Mouse (Mus musculus) heart, postnatal 36 days (tissue): Measurements from ENCODE around the gene Sar1a. TPM values are rescaled to one million over a fixed set of nuclear protein-coding genes. Genes with fewer than 3 reads are reported as not detected.

Experiments
- DNase-seq, 2 experiments: peaks; one replicate each; pipeline ENCODE4 v3.0.0; 2021 to 2022
- intact Hi-C: fragments of 180-260 bp; cut with DNase I; formaldehyde crosslinking; loops from one replicate; pipeline ENCODE4 v1.15.1; 2025
- total RNA-seq, 2 experiments: library from RNA; stranded (reverse); gene quantifications; 2 replicates each; pipeline ENCODE4 v1.2.3; 2021

Sar1a gene
- total RNA-seq = 100 to 1,000 TPM; 164 to 177 TPM

DNA sequence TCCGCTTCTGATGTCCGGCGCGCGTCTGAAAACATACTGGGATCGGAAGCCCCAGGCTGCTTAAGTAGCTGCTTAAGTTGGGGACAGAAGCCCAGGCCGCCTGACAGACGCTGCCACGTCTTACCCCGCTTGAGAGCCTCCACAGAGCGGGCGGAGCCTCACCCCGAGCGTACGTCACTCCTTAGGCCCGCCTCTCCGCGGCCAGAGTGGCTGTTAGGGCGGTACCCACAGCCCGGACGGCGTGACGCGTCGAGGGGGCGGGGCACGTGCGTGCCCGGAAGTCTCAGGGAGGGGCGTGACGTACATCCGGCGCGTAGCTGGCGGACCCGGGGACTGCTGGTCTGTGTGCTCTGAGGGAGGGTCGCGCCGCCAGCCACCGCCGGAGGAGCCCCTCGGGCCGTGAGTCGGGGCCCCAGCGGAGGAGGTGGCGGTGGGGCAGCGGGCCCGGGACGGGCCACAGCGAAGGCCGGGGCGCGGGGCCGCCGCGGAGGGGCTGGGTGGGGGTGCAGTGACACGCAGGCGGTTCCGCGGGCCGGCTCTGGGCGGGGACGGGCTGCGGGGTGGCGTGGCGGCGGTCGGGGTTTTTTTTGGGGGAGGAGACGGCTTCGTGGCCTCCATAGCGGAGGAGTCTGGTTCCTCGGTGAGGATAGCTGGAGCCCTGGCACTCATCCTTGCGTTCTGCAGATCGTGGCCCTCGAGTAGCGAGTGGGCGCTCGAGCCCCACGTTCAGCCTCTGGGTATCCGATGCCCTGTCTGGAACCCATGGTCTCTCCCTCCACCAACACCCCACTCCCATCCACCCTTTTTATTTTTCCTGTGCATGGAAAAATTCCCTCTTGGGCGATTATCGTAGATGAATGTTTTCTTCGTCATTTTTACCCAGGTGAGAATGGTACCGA lies at the start of gene Sar1a:
TSS of gene Sar1a (plus strand) at position 285 of the 899 bp plus-strand sequence.
- intact Hi-C loops = no loop called here
- DNase-seq = peak; percentile 98 to 99

DNA sequence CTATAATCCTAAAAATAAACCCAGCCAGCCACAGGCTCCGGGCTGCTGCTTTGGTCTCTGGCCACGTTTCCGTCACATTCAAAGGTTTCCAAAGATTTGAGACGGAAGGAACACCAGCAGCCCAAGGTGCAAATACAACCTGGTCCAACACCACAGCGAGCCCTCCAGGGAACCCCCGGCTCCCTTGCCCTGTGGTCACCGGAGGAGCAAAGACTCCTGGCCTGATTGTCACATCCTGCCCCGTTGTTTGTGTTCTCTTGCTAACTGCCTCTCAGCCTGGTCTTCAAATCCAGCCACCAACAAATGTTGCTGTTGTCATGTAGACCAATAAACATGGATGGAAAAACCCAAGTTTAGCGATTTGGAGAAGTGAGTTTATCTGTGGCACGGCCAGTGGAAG lies 47.7 kb upstream of the Sar1a start:
- DNase-seq = no peak
- intact Hi-C loops = no loop called here

DNA sequence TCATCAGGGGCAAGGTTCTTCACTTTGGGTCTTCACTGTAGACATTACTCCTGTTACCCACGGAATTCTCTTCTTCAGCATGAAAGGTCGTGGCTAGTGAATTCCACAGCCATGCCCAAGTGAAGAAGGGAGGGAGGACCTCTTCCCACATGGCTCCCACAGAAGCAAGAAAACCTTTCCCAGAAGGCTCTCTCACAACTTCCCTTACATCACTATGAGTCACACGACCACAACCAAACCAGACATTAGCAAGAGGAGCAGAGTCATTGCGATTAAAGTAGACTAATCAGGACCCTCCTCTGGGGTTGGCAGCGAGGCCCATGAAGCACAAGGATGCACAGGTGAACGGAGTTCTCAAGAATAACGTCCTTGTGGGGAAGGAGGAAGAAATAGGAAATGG lies 43.0 kb upstream of the Sar1a start:
- DNase-seq = no peak
- intact Hi-C loops = no loop called here

DNA sequence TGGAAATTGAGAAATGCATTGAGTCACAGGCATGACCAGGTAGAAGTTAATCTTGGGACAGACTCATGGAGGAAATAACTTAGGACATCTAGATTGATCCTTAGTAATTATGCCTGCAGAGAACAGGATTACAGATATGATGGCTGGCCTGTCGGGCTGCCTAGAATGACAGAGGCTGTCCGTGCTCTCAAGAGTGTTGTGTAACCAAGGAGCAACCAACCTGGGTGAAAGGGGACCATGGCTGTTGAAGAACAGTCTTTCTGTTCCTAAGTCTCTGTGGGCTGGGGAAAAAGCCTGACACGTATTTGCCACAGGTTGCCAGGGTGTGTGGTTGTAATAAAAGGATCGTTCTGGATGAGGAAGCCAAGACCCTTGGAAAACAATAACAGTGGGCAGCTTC lies 39.7 kb upstream of the Sar1a start:
- DNase-seq = no peak
- intact Hi-C loops = no loop called here

DNA sequence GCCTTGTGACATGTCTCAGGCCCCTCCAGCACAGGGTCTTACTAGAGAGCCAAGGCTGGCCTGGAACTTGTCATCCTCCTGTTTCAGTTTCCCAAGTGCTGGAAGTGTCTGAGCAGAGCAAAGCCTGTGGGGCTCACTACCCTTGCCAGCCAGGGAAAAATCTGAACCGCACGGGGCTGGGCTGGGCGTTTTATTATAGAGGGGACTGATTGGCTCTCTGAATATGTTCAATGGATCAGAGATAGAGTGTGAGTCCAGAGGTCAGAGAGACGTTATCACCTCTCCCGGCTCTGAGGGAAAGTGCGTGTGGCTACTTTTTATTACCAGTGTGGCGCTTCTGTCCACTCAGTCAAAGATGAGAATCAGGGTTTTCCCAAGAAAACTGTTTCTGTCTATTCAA lies 33.5 kb upstream of the Sar1a start:
- intact Hi-C loops = no loop called here
- no peak for DNase-seq

DNA sequence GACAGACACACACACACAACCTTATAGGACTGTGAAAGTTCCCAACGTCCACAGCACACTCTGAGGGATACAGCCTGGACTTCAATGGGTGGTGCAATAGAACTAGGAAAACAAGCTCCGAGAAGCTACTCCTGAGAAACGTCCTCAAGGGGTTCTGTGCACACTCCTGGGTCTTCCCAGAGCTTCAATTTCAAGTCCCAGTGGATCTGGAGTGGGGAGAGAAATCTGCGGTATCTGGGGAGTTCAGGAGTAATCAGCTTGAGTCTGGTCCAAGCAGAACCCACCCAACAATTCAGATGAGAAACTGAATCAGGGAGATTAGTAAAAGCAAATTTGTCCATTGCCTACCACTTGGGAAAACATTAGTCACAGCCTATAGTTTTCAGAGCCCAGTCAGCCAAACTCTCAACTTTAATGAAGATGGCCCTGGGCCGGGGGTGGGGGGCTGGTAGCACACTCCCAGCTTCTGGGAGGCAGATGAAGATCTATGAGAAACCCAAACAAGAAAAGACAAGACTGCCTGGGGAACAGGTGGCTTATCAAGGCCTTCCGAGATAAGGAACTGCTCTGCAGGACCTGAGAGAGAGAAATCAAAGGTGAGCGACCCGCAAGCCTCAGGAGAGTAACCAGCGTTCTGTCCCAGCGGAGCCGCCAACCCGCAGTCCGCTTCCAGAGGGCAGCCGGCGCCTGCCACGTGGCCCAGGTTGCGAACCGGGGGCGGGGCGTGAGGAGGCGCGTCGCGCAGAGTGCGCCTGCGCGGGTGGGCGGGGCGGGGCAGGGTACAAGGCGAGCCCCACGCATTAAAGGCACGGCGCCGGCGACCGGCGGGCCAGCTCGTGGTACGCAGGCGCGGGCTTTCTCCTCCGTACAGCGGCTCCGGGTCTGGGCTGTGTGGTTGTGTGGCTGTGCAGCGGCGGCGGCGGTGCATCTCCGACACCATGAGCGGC lies 32.0 kb upstream of the Sar1a start, which contains the start of gene Ppa1:
TSS of gene Ppa1 (plus strand) at position 763 of the 947 bp plus-strand sequence.
- intact Hi-C loops = loop anchor here (2.0 kb wide), 1 partner anchor 19 kb away; no protein-coding TSS in a partner anchor

DNA sequence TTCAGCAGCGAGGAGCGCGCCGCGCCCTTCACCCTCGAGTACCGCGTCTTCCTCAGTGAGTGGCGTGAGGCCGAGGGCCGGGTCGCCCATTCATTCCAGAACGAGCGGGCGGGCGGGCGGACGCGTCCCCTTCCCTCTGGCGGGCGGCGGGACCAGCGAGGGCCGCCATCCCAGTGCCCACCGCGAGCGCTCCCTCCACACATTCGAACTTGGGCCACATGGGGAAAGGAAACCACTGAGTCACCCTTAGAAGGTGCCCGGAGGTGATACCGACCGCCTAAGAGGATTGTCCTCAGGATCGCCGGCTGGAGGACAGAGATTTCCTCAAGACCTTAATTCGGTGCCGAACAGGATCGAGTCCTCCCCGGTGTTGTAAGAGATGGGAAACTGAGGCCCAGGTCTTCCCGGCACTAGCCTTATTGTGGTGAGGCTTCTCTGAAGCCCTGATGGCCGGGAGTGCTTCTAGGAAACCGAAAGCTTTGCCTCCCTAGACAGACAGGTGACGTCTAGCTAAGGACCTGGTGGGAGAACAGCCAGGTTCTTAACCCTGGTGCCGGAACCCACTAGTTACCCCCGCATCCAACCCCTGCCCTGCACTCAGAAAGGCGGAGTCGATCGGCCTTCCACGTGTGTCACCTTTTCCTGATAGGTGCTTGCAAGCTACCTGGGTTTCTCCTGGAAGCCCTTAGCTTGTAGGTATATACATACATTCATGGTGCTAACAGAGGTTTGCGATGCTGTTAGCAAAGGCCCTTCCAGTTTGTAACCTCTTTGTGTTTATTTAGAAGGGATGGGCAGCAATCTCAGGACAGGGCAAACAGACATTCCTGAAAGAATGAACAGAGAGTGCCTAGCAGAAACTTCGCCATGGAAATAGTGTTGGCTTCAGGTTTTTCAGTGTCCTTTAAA lies 31.1 kb upstream of the Sar1a start:
- intact Hi-C loops = loop anchor here (2.0 kb wide), 1 partner anchor 20 kb away; no protein-coding TSS in a partner anchor

More for the DNA sequence above, 32.0 kb upstream of the Sar1a start, which contains the start of gene Ppa1:
- DNase-seq = peak; percentile 84 to 85

DNA sequence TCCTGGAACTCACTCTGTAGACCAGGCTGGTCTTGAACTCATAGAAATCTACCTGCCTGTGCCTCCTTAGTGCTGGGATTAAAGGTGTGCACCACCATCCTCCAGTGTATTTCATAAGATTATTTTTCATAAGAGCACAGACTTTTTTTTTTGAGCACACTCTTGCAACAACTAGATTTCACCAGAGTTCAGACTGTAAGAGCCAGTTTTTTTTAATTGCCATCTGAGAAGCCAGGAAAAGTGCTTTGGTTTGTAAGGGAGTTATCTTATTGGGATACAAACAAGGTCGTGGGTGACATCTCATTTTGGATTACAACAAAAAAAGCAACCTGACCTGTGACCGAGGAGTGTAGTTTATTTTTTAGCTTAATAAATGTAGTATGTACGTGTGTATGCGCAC lies 26.0 kb upstream of the Sar1a start:
- intact Hi-C loops = loop anchor here (10.0 kb wide), 1 partner anchor 309 kb away; no protein-coding TSS in a partner anchor
- no peak for DNase-seq

More for the DNA sequence above, 31.1 kb upstream of the Sar1a start:
- no peak for DNase-seq

DNA sequence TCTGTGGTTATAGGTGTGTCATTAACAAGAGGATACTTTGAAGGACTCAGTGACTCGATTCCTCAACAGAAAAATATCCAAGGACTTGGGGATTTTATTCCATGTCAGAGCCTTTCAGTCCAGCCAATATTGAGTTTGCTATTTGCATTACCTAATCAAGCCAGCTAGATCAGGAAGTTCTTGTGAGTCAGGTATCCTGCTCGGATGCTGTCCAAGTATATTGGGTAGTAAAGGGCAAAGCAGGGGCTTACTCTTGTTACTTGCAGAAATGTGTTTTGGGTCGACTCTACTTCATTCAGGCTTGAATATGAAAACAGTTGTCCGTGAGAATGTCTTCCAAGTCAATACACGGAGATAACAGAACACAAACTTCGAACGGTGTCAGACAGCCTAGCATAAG lies 25.4 kb upstream of the Sar1a start:
- no peak for DNase-seq
- intact Hi-C loops = loop anchor here (5.0 to 10.0 kb wide), 2 partner anchors 162 to 310 kb away; no protein-coding TSS in a partner anchor

DNA sequence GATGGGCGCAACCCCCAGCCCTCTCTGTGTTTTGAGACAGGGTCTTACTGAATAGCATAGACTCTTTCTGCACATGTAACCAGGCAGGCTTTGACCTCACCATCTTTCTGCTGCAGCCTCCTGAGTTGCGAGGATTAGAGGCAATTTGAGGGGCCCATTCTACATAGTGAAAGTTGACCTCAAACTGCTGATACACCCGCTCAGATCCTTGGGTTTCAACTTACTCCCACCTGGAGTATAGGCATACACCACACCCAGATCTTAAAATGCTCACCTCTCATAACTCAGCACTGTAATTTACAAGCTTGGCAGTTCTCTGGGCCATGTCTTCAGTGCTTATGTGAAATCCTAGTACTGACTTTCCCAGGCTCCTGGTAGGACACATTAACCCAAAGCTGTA lies 24.9 kb upstream of the Sar1a start:
- no peak for DNase-seq

DNA sequence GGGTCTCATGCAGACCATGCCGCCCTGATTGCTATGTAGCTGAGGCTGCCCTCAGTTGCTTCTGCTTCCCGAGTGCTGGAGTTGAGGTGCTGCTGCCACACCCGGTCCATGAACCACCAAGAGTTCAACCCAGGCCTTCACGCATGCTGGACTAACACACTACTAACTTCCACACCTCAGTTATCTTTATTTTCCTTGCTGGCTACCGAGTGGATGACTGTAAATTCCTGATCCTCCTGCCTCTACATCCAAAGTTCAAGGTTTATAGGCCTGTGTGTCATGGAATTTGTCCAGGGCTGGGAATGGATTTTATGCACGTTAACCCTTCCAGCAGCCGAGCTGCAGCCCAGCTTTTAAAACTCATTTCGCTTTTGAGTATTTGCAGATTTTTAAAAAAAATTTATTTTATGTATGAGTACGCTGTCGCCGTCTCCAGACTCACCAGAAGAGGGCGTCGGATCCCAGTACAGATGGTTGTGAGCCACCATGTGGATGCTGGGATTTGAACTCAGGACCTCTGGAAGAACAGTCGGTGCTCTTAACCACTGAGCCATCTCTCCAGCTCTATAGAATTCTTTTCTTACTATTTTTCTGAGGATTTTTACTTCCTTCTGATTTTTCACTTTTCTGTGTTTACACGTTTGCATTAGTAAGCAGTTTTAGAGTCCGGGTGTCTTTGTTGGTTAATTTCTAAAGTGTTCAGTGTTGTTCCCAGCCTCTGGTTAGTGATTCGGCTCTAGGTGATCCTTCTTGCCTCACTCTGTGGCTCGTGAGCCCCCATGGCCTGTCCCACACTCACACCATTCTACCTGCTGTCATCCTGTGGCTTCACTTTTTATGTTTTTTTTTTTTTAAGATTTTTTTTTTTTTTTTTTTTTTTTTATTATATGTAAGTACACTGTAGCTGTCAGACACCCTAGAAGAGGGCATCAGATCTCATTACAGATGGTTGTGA lies 22.9 kb upstream of the Sar1a start:
- intact Hi-C loops = loop anchor here (5.0 to 10.0 kb wide), 2 partner anchors 165 to 312 kb away; no protein-coding TSS in a partner anchor
- DNase-seq = no peak

More for the DNA sequence above, 24.9 kb upstream of the Sar1a start:
- intact Hi-C loops = loop anchor here (5.0 to 10.0 kb wide), 2 partner anchors 163 to 310 kb away; no protein-coding TSS in a partner anchor

DNA sequence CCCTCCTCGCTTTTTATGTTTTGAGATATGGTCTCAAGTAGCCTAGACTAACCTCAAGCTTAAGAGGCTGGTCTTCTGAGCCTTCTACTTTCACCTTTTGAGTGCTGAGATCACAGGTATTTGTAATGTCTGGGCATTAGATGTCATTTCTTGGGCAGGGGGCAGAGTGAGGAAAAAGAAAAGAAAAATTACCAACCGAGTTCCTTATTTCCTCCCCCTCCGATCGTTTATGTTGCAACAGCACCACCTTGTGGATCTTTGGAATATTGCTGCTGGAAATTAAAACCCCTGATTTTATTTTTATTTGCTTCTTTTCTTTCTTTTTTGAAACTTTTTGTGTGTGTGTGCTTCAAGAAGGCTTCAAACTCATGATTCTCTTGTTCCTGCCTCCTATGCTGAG lies 22.1 kb upstream of the Sar1a start:
- DNase-seq = peak; percentile 43 to 51
- intact Hi-C loops = loop anchor here (1.0 to 10.0 kb wide), 4 partner anchors 52 to 313 kb away; no protein-coding TSS in a partner anchor

DNA sequence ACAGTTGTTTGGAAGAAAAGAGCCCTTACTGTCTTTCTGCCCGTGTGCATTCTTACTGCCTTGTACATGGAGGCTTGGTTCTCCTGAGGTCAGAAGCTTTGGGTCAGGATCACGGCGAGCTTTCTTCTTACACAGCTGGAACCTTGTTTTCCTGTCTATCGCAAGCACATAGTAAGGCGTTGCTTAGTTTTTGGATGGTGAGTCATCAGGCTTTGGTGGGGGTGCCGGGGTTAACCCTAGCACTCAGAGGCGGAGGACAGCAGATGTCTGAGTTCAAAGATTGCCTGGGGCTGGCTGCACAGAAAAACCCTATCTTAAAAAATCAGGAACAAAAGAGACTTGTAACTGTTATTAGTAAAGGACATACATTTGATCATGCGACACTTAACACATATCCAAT lies 18.2 kb upstream of the Sar1a start:
- intact Hi-C loops = no loop called here
- DNase-seq = no peak

DNA sequence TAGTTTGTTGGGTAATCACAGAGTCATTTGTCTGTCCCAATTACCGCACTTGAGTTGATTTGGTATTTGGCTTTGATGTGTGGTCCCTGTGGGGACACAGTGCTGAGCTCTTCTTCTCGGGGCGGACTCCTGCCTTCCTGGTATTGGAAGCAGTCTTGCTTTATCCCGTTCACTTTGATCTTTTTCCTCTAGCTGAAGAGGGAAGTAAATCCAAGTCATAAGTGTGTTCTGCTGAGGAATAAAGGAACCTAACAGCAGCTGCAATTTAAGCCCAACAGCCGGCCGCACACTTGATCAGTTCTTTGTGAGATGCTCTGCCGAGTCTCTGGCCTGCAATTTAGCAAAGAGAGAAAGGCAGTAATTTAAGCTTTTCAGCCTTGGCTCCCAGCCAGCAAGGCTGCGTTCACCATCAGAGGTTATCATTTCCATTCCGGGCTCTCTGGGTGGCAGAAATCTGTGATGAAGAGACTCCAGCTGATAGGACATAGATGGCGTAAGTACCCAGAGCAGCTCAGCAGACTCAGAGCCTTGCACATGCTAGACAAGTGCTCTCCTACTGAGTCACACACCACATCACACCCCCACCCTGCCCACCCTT lies 17.6 kb upstream of the Sar1a start:
- intact Hi-C loops = no loop called here

DNA sequence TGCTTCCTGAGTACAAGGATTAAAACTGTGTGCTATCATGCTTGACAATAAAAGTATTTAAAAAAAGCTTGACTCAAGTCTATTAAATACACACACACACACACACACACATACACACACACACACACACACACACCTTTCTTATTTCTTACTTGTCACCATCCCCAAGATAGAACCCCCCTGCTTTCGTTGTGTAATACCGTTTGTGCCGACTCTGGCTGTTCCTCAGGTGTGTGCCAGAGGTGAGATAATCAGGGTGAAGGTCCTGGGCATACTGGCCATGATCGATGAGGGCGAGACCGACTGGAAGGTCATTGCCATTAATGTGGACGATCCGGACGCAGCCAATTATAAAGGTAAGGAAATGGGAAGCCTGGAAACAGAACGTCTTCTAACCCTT lies 15.0 kb upstream of the Sar1a start:
- intact Hi-C loops = no loop called here
- no peak for DNase-seq

More for the DNA sequence above, 17.6 kb upstream of the Sar1a start:
- no peak for DNase-seq

DNA sequence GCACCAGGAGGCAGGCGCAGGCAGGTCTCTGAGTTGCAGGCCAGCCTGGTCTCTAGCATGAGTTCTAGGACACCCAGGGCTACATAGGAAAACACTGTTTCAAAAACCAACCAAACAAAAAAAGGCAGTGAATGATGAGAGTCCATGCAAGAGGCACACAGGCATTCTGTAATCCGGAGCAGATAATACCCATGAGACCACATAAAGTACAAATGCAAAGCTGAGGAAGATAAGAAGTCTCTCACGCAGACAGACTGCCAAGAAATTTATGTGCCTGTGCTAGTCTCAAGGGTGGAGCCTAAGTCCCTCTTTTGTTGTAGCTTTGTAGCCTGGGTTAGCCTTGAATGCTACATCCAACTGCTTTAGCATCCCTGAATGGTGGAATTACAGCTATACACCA lies 14.4 kb upstream of the Sar1a start:
- intact Hi-C loops = no loop called here
- no peak for DNase-seq

DNA sequence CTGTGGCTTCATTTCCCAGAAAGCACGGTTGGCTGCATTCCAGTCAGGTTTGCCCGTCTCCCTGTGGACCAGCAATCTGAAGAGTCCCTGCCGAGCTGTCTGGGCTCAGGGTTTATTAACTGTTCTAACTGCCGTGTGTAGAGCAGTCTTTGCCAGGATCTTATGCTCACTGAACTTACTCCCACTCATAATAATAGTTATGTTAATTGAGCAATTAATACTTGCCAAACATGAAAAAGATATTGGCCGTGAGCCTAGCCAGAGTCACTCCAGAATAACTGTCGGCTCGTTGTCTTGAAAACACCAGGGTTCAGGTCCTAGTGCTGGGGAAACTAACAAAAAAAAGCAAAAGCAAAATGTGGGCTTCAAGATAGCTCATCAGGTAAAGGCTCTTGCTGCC lies 10.8 kb upstream of the Sar1a start:
- intact Hi-C loops = no loop called here
- DNase-seq = no peak

DNA sequence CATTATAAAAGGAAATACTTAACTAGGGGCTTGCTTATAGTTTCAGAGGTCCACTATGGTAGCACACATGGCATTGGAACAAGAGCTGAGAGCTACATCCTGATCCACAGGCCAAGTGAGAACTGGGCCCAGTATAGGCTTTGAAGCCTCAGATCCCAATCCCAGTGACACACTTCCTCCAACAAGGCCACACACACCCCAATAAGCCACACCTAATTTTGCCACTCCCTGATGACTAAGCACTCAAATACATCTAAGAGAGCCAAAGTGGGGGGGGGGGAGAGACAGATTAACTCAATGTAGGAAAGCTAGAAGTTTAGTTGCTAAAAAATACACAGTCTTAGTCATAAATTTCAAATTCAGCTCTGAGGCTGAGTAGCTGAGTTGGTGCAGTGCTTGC lies 10.2 kb upstream of the Sar1a start:
- no peak for DNase-seq
- intact Hi-C loops = no loop called here
